Mouse (Mus musculus) forebrain, embryonic 13.5 days (tissue): ENCODE measurements at regions not wholly inside any gene's neighbourhood (a gene's known extent, or its start where the extent isn't known, plus 50 kb on each side); places are given as distances from the start of the nearest gene placed in this dataset.

Experiments
- ATAC-seq: fragments of 200-750 bp; cut with Nextera tagmentation; 2 replicates; pipeline ENCODE4 v1.8.0; 2017
- H3K27ac ChIP-seq: fragments of 300-500 bp; sonication (generic); 2 replicates; pipeline ENCODE4 v1.5.1; 2015; ENCODE audit warnings: inconsistent platforms, mild to moderate bottlenecking, moderate library complexity
- H3K27me3 ChIP-seq: fragments of 300-500 bp; sonication (generic); 2 replicates; pipeline ENCODE4 v1.6.1; 2015; ENCODE audit warnings: mild to moderate bottlenecking, inconsistent platforms
- H3K36me3 ChIP-seq: fragments of 300-500 bp; sonication (generic); 2 replicates; pipeline ENCODE4 v1.6.1; 2015; ENCODE audit warnings: mild to moderate bottlenecking, inconsistent platforms; ENCODE audit not compliant: poor library complexity, severe bottlenecking
- H3K4me1 ChIP-seq: fragments of 300-500 bp; sonication (generic); 2 replicates; pipeline ENCODE4 v1.6.1; 2015; ENCODE audit warnings: inconsistent platforms
- H3K4me2 ChIP-seq: fragments of 300-500 bp; sonication (generic); 2 replicates; pipeline ENCODE4 v1.6.1; 2015; ENCODE audit warnings: inconsistent platforms, mild to moderate bottlenecking, moderate library complexity
- H3K4me3 ChIP-seq: fragments of 300-500 bp; sonication (generic); 2 replicates; pipeline ENCODE4 v1.5.1; 2015; ENCODE audit warnings: mild to moderate bottlenecking, inconsistent platforms
- H3K9ac ChIP-seq: fragments of 300-500 bp; sonication (generic); 2 replicates; pipeline ENCODE4 v1.6.1; 2015; ENCODE audit warnings: mild to moderate bottlenecking, inconsistent platforms
- H3K9me3 ChIP-seq: fragments of 300-500 bp; sonication (generic); replicated peaks from 2 replicates; pipeline ENCODE4 v1.6.1; 2016; ENCODE audit warnings: inconsistent platforms
- WGBS: fragments of 180-500 bp; shearing (Covaris S2); methylation state at CpG from one replicate; pipeline ENCODE4 v1.1.7; 2015; 5-methylcytosine and 5-hydroxymethylcytosine counted together

DNA sequence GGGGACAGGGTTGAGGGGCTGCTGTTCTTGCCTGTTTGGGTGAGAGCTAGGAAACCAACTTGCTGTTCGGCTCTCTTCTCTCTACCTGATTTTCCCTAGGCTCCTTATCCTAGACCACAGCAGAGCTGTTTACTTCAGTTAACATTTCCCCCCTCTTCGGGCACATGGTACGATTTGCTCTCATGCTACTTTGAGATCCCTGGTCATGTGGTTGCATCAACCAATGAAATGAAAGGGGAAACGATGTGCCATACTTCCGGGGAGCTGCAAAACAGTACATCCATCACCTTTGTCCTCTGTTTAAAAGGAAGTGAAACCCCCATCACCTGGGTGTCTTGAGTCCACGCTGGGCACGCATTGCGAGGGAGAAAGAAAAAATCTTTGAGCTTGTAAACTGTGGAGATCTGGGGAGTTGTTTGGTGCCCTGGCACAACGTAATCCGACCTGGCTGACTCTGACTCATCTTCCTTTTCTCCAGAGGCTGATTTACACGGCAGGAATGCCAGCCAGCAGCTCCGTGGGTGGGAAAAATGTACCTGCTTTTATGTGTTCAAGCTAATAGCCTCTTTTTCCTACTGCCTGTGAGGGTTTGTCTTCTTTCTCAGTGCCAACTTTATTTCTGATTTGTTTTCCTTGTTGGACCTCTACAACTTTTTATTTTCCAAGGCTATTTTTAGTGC, 97.2 kb upstream of the Adra1b start:
- 82% methylated on average over 12 of the region's 12 CpGs for WGBS
- no peak overlapping the region for H3K27ac ChIP-seq
- ATAC-seq: no peak

DNA sequence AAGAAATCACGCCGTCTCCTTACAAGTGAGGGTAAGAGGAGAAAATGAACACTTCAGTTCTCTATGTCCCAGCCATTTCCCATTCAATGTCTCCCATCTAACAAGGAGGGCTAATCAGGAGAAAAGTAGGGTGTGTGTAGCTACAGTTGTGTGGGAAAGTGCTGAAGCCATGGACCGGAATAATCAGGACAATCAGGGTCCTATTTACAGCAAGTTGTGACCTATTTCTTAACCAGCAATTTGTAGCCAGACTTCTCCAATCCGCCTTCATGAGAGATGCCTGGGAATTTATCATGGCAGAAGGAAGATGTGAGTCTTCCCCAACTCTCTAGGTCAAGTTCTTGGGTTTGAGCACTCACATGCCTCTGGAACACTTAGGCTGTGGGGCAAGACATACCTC, 99.0 kb upstream of the Adra1b start:
- no peaks in the 10 kb centered on the region for H3K9me3 ChIP-seq
- H3K4me3 ChIP-seq: no peak overlapping the region
- no peak overlapping the region for H3K27ac ChIP-seq
- no peak overlapping the region for H3K9ac ChIP-seq
- no peak for ATAC-seq
- H3K4me1 ChIP-seq: peaks cover 11% of the 10 kb centered on the region
- H3K27me3 ChIP-seq: peaks cover 13% of the 10 kb centered on the region; the same call in 1 of the 2 replicates
- no peaks in the 10 kb centered on the region for H3K36me3 ChIP-seq
- H3K4me2 ChIP-seq: no peak overlapping the region
- 89% methylated on average over 4 of the region's 4 CpGs for WGBS

More for the DNA sequence above, 97.2 kb upstream of the Adra1b start:
- Histone ChIP-seq H3K4me2 (no peak overlapping the region), H3K4me3 (no peak overlapping the region), H3K27me3 (no peaks in the 10 kb centered on the region), H3K9me3 (no peaks in the 10 kb centered on the region), H3K4me1 (peaks cover 9% of the 10 kb centered on the region), H3K36me3 (no peaks in the 10 kb centered on the region), H3K9ac (no peak overlapping the region)

DNA sequence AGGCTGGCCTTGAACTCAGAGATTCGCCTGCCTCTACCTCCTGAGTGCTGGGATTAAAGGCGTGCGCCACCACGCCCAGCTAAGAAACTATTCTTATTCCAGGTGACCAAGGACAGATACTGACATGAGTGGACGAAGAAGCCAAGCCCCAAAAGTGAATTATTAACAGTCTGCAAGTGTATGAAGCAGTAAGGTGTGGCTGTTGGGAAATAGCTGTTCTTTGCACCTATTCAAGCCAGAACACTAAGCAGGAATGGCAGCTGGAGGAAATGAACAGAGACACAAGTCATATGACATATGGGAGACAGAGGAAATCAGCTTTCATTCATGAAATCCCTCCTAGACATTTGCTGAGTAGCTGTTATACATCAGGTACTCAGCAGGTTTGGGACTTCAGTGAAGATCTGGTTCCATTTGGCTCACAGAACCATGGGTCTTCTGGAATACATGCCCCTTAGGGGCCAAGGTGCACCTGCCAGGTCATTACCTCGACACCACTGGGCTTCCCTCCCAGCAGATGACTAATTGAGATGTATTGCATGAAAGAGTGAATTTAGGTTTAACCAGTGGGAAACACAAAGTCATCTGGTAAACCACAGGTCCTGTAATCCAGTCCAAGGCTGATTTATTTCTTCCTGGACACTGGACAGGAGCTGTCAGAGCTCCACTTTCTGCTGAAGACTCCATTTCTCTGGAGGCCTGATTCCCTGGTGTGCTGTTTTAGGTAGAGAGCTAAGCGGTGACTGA, 101.0 kb upstream of the Adra1b start:
- 88% methylated on average over 7 of the region's 7 CpGs for WGBS
- Histone ChIP-seq H3K4me1 (peaks cover 11% of the 10 kb centered on the region), H3K27ac (no peak overlapping the region), H3K4me2 (no peak overlapping the region), H3K27me3 (peaks cover 22% of the 10 kb centered on the region), H3K9ac (no peak overlapping the region), H3K9me3 (no peaks in the 10 kb centered on the region), H3K36me3 (no peaks in the 10 kb centered on the region), H3K4me3 (no peak overlapping the region)
- ATAC-seq: no peak

DNA sequence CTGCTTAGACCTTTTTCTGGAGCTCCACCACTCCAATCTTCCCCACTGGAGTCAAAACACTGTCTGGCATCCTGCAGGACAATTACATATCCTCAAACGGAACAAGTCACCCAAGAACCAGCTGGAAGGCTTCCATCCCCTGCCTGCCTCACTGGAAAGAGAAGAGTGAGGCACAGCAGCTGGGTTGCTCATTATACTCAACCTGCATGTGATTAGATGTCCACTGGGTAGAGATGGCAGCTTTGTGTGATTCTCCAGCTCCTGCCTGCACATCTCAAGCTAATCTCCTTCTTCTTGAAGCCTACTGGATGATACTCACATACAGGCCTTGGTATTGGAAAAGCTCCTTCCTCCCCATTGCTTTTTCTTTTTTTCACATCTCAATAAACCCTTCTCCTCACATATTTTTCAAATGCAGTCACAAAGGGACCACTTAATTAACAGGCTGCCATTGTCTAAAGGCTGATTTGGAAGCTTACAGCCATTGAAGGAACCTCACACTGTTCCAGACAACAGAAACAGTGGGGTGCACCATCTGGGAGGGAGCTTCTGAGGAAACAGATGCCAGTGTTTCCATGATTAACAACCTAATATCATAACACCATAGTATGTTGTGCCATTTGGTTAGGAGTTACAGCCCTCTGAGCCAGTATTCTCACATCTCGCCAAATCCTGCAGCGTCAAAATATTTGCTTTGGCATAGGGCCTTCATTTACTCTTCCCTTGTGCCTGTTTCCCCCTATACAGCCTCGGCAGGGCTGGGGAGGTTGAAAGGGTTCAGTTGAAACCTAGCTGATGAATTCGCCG, 101.9 kb upstream of the Adra1b start:
- no peak overlapping the region for H3K4me2 ChIP-seq
- no peak overlapping the region for H3K27ac ChIP-seq
- 21% methylated on average over 6 of the region's 6 CpGs for WGBS
- no peaks in the 10 kb centered on the region for H3K9me3 ChIP-seq
- peak; percentile 94 for ATAC-seq
- H3K4me3 ChIP-seq: no peak overlapping the region
- H3K27me3 ChIP-seq: peaks cover 24% of the 10 kb centered on the region
- H3K9ac ChIP-seq: no peak overlapping the region
- peaks cover 11% of the 10 kb centered on the region for H3K4me1 ChIP-seq
- H3K36me3 ChIP-seq: no peaks in the 10 kb centered on the region

DNA sequence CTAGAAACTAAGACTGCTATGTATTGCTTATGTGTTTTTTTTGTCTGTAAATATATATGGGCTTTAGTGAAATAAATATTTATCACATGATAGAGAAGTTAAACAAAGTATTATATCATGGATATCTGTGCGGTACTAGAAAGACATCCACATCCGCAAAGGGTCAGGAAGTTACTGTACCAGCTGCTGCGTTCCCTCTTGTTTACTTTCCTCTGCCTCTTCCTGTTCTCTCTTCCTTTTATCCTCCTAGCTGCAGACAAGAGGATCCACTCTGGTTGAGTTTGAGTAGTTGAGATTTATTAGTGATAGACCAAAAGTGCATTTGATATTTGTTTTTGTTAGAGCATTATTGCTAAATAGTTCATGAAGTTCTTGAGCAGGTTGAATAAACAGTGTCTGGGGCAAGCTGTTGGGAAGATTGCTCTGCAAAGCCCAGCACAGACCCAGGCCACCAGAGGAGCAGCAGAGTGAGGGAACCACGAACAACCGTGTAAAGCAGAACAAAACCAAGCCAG, 106.6 kb upstream of the Adra1b start:
- WGBS: 91% methylated on average over 5 of the region's 5 CpGs
- peaks cover 8% of the 10 kb centered on the region for H3K4me1 ChIP-seq
- no peak overlapping the region for H3K4me2 ChIP-seq
- H3K9me3 ChIP-seq: no peaks in the 10 kb centered on the region
- H3K27ac ChIP-seq: no peak overlapping the region
- peaks cover 35% of the 10 kb centered on the region for H3K27me3 ChIP-seq
- H3K36me3 ChIP-seq: no peaks in the 10 kb centered on the region
- ATAC-seq: no peak
- H3K4me3 ChIP-seq: no peak overlapping the region
- no peak overlapping the region for H3K9ac ChIP-seq

DNA sequence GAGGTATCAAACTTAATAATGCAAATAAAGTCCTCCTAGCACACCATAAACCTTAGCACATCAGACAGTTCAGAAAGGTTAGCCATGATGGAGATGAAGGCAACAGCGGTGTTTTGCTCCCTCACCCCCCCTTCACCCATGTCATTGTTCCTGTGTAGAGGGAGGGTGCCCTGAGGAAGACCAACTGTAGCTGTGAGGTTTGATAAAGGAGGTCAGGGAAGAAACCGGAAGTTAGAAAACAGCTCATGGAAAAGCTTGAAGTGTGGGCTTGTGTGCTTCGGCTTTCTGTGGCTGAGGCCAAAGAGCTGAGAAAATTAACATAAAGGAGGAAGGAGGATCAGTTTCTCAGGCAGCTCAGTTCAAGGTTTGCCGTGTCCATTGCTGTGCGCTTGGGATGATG, 111.3 kb upstream of the Adra1b start:
- no peaks in the 10 kb centered on the region for H3K36me3 ChIP-seq
- H3K27me3 ChIP-seq: peaks cover 13% of the 10 kb centered on the region; the same call in 1 of the 2 replicates
- no peaks in the 10 kb centered on the region for H3K9me3 ChIP-seq
- H3K9ac ChIP-seq: no peak overlapping the region
- no peaks in the 10 kb centered on the region for H3K4me1 ChIP-seq
- no peak for ATAC-seq
- H3K4me3 ChIP-seq: no peak overlapping the region
- H3K27ac ChIP-seq: no peak overlapping the region
- no peak overlapping the region for H3K4me2 ChIP-seq
- 82% methylated on average over 5 of the region's 5 CpGs for WGBS

DNA sequence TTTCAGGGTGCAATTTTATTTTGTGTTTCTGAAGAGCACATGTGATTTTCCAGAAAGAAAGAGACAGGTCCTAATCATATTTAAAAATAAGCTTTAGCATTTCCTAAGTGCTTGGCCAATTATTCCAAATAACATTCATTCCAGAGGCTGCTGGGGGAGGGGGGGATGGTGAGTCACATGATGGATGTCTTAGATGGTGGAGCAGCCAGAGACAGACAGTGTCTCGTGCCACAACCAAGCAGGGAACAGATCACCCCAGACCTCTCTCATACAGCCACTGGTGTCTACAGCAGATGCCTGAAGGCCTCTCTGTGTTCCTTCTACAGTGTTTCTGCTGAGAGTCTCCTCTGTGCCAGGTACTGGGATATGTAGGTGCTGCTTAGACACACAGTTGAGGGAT, 112.8 kb upstream of the Adra1b start:
- Histone ChIP-seq H3K4me3 (no peak overlapping the region), H3K4me1 (no peaks in the 10 kb centered on the region), H3K36me3 (no peaks in the 10 kb centered on the region), H3K9me3 (no peaks in the 10 kb centered on the region), H3K9ac (no peak overlapping the region), H3K27me3 (peaks cover 9% of the 10 kb centered on the region; the same call in 1 of the 2 replicates), H3K4me2 (no peak overlapping the region), H3K27ac (no peak overlapping the region)
- WGBS: 76% methylated on average over 1 of the region's 1 CpGs
- ATAC-seq: no peak

DNA sequence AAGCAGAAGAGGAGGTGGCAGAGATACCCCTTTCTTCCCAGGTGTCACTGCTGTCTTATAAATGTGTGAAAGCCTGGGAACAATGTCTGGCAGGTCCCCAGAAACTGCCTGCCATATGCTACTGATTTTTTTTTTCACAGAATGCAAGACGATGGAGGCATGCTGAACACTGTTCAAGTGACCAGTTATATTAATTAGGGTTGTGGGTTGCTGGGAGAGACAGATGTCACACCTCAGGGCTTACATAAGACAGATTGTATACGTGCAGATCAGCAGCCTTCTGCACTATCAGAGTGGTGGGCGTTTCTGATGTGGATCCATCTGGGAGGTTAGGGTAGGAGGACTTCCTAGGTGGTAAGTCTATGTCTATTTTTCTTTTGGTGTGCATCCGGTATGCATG, 120.6 kb upstream of the Adra1b start:
- Histone ChIP-seq H3K9me3 (no peaks in the 10 kb centered on the region), H3K27me3 (peaks cover 5% of the 10 kb centered on the region; the same call in 1 of the 2 replicates), H3K9ac (no peak overlapping the region), H3K36me3 (no peaks in the 10 kb centered on the region), H3K4me2 (no peak overlapping the region), H3K4me3 (no peak overlapping the region), H3K4me1 (no peaks in the 10 kb centered on the region), H3K27ac (no peak overlapping the region)
- 60% methylated on average over 4 of the region's 4 CpGs for WGBS
- ATAC-seq: no peak

DNA sequence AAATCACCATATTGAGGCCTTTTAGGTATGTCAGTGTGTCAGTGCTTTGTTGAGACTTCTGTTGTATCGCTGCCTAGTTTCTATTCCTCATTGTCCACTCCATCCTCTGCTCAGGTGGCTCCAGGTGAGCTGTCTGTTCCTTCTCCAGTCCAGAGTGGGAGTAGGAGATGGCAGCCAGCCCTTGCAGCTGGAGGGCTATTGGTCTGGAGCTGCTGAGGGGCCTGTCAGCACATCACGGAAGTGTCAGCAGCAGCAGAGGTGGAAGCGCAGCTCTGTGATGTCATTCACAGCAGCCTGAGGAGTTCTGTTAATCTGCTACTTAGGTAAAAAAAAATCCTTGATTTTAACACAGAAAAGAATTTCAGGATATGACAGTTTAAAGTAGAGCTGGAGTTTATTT, 126.0 kb upstream of the Adra1b start:
- Histone ChIP-seq H3K36me3 (no peaks in the 10 kb centered on the region), H3K27ac (no peak overlapping the region), H3K4me1 (no peaks in the 10 kb centered on the region), H3K4me2 (no peak overlapping the region), H3K9ac (no peak overlapping the region), H3K9me3 (no peaks in the 10 kb centered on the region), H3K27me3 (no peaks in the 10 kb centered on the region), H3K4me3 (no peak overlapping the region)
- 77% methylated on average over 3 of the region's 3 CpGs for WGBS
- no peak for ATAC-seq

DNA sequence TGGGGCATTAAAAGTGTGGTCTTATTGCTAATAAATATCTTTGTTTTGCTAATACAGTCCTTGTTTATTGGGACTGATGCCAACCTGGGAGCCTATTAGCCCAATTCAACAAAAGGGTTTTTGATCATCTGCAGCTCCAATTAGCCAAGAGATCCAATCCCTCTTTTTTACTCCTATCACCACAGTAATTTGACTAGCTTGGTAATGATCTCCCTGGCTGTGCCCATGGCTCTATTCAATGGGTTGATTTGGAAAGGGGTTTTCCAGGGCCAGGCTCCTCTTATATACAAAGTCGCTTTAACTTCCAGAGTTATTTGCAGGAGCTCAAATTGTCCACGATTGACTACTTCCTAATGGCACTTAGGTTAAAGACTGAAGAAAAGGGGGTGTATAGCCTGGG, 145.1 kb upstream of the Adra1b start:
- H3K4me1 ChIP-seq: no peaks in the 10 kb centered on the region
- no peak overlapping the region for H3K4me3 ChIP-seq
- whole genome bisulfite sequencing: 9% methylated on average over 2 of the region's 2 CpGs
- H3K36me3 ChIP-seq: no peaks in the 10 kb centered on the region
- no peak overlapping the region for H3K9ac ChIP-seq
- no peak overlapping the region for H3K27ac ChIP-seq
- H3K27me3 ChIP-seq: peaks cover 64% of the 10 kb centered on the region
- no peak overlapping the region for H3K4me2 ChIP-seq
- ATAC-seq: peak; percentile 55; the same call in 1 of the 2 replicates
- H3K9me3 ChIP-seq: no peaks in the 10 kb centered on the region

DNA sequence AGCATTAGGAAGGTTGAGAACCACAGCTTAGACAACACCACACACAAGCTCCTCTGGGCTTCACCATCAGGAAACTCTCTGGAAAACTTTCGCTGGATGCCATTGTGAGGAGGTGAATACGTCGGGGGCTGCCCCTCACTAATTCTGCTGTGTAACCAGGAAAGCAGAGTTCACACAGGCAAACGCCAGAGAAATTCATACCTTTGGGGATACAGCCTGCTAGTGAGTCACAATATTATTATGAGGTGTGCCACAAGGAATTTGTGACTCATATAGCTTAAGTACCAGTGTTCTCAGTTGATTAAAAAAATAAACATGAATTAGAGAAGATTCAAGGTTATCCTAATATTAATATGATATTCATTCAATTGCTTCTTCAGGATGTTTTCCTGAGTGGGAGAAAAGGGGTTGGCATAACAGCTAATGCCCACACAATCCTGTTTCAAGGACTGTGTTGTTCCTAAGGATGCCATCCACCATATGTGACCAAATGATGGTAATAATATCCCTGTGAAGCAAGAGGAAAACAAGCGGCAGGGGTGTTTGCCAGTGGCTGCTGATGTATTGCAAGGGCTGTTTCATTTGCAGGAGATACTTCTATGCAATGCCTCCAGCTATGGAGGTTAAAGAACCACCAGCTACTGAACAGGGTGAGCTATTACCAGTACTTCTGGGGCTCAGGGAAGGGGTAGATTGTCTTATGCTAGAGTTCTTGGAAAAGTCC, 148.4 kb upstream of the Adra1b start:
- peaks cover 62% of the 10 kb centered on the region for H3K27me3 ChIP-seq
- H3K27ac ChIP-seq: no peak overlapping the region
- WGBS: 86% methylated on average over 5 of the region's 5 CpGs
- no peak overlapping the region for H3K4me3 ChIP-seq
- H3K4me1 ChIP-seq: no peaks in the 10 kb centered on the region
- ATAC-seq: no peak
- no peak overlapping the region for H3K4me2 ChIP-seq
- no peaks in the 10 kb centered on the region for H3K36me3 ChIP-seq
- H3K9ac ChIP-seq: no peak overlapping the region
- H3K9me3 ChIP-seq: no peaks in the 10 kb centered on the region
